Mouse (Mus musculus) ovary, adult 2 months (tissue): ENCODE data around the gene Krtap3-2. TPM values are rescaled to one million over a fixed set of nuclear protein-coding genes. Genes with fewer than 3 reads are reported as not detected.

ENCODE experiments used
- polyA plus RNA-seq: library from polyadenylated mRNA; depleted of rRNA; stranded (reverse); fragments of >200 nt; gene quantifications from 2 replicates; pipeline ENCODE4 v1.2.3, GENCODE M21; 2012; rRNA removed

Gene Krtap3-2
- not detected in 2 replicates for polyA plus RNA-seq

DNA sequence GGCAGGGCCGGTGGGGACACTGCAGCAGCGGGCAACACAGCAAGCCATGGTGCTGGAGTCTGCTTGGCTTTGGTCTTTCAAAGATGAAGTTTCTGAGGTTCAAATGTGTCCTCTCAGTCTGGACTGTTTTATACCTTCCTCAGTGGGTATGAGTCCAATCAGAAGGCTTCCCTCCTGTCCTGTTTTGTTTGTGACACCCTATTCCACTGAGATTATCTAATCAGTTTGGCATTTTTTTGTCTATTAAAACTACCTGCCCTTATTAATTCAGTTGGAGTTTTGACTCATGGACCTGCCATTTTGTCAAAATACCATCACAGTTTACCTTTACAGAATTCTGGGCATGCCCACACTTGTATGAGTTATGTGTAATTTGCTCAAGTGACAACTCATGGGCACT lies at the start of gene Krtap3-2:
Gene Krtap3-2 (minus strand): TSS at position 101 of the 400 bp plus-strand sequence.

DNA sequence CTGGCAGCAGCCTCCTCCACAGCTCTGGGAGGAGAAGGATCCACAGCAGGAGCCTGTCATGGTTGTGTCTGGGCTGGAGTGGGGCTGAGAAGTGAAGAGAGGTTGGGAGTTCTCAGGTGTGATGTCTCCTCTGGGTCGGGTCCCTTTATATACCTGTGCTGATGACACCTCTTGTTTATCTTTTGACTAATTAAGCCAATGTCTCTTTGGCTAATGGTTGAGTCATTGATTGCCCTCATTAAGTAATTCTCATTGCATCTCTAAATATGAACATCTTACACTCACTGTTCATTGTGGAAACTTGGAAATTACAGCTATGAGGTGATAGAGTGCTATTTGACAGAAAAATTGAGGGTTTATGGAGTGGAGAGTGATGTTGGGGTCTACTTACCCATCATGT lies 46.6 kb upstream of the Krtap3-2 start, which contains the start of gene Gm11938:
Gene Gm11938 (minus strand): TSS at position 101 of the 400 bp plus-strand sequence.

DNA sequence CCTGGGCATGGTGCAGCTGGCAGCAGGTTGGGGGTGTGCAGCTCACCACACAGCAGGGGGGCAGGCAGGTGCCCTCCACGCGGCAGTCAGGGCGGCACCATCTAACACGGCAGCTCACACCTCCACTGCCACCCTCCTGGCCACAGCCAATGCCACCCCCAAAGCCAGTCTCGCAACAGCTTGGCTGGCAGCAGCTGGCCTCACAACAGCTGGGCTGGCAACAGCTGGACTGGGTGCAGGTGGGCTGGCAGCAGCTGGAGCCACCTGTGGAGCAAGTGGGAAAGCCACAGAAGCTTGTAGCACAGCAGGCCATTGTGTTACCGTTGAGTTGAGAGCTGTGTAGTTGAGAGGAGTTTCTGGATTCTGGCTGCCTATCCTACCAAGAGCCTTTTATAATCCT lies 41.1 kb upstream of the Krtap3-2 start, which contains the start of gene Krtap9-3:
Gene Krtap9-3 (minus strand): TSS at position 364 of the 400 bp plus-strand sequence.

DNA sequence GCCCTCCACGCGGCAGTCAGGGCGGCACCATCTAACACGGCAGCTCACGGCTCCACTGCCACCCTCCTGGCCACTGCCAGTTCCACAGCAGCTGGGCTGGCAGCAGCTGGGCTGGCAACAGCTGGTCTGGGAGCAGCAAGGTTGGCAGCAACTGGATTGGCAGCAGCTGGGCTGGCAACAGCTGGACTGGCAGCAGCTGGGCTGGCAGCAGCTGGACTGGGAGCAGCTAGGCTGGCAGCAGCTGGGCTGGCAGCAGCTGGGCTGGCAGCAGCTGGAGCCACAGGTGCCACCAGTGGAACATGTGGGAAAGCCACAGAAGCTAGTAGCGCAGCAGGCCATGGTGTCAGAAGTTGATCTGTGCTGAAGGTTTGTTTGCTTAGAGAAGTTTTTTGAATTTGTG lies 34.3 kb upstream of the Krtap3-2 start, which contains the start of gene Krtap1-3:
Gene Krtap1-3 (minus strand): TSS at position 359 of the 400 bp plus-strand sequence.

DNA sequence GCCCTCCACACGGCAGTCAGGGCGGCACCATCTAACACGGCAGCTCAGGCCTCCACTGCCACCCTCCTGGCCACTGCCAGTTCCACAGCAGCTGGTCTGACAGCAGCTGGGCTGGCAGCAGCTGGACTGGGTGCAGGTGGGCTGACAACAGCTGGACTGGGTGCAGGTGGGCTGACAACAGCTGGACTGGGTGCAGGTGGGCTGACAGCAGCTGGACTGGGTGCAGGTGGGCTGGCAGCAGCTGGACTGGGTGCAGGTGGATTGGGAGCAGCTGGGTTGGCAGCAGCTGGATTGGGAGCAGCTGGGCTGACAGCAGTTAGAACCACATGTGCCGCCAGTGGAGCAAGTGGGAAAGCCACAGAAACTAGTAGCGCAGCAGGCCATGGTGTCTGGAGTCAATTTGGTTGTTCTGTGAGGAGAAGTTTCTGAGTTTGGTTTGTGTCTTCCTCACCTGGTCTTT lies 26.6 kb upstream of the Krtap3-2 start, which contains the start of gene Krtap1-4:
Gene Krtap1-4 (minus strand): TSS at position 410 of the 460 bp plus-strand sequence.

DNA sequence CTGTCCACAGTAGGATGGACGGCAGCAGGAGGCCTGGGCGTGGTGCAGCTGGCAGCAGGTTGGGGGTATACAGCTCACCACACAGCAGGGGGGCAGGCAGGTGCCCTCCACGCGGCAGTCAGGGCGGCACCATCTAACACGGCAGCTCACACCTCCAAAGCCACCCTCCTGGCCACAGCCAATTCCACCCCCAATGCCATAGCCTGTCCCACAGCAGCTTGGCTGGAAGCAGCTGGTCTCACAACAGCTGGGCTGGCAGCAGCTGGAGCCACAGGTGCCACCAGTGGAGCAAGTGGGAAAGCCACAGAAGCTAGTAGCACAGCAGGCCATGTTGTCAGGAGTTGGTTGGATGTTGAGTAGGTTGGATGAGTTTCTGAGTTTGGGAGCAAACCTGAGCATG lies 24.0 kb upstream of the Krtap3-2 start, which contains the start of gene Krtap1-5:
Gene Krtap1-5 (minus strand): TSS at position 381 of the 400 bp plus-strand sequence.

DNA sequence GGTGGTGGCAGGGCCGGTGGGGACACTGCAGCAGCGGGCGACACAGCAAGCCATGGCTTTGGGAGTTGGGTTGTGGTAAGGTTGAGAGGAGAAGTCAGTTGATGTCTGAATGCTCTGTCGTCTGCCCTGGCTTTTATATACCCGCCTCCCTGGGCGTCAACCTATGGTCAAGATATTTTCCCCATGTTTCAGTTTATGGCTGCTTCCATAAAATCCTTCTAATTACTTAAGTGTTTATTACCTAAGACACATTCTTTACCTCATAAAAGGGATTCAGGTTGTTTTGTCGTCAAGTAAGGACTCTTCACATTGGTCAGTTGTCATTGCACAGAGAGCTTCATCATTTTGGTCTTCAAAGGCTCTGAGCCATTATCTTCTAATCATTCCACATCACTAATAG lies 9.9 kb upstream of the Krtap3-2 start, which contains the start of gene Krtap3-1:
Gene Krtap3-1 (minus strand): TSS at position 101 of the 400 bp plus-strand sequence.

DNA sequence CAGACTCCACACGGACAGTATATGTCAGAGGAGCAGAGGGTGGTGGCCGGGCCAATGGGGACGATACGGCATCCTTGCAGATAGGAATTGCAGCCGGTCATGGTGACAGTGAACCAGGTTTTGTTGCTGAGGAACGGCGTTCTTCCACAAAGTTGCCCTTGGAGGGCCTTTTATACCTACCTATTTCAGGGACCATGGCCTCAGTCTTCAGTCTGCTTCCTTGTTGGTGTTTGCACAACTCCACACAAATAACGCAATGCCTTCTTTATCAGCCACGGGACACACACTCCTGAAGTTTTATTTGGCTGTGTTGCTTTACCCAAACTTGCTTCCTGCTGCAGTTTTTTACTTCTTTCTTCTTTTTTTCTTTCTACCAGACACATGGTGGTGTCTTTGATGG lies 2.7 kb upstream of the Krtap3-2 start, which contains the start of gene Gm11939:
Gene Gm11939 (minus strand): TSS at position 101 of the 400 bp plus-strand sequence.

DNA sequence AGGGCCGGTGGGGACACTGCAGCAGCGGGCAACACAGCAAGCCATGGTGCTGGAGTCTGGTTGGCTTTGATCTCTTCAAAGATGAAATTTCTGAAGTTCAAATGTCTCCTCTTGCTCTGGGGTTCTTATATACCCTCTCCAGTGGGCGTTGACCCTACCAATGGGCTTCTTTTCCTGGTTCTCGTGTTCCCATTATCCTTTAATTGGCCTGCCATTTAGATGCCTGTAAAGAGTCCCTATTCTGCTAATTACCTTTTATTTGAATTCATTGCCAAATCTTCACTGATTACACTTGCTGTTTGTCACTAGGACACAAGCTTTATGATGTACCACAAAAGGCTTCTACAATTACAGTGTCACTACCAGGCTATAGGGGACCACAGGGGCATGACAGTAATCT lies 5.9 kb downstream of the Krtap3-2 start, which contains the start of gene Krtap3-3:
Gene Krtap3-3 (minus strand): TSS at position 101 of the 400 bp plus-strand sequence.

DNA sequence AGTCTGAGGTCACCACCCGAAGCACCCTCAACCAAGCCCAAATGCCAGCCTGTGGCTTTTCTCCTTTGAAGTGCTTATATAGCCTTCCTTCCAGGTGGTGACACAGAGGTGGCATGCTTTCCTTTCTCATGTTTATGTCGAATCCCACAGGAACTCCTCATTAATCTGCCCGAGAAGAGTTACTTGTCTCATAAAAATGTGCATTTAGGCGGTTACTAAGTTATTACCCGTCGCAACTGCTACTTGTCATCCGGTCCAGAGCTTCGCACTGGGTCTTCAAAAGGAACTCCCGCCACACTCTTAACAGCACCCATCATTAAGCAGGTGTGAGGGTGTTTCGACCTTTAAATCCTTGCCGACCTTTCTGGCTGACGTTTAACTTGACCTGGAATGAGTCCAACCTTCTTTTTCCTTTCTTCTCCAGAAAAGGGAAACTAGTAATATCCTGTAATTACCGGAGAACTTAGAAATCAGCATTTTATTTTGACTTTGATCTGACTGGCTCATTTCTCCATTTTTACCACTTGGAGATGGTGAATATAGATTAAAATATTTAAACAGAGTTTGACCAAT lies 35.3 kb downstream of the Krtap3-2 start, which contains the start of gene Krt39:
Gene Krt39 (minus strand): TSS at position 51 of the 573 bp plus-strand sequence.

Other genes starting within 250 kb of the Krtap3-2 start
- gene Krt25, start 233.9 kb downstream of the Krtap3-2 start, polyA plus RNA-seq = 0.15 TPM in 1 of 2 replicates, not detected in the other
- gene Krt26, start 218.9 kb downstream of the Krtap3-2 start, polyA plus RNA-seq = not detected in 2 replicates
- not detected in 2 replicates for gene Krt27, start 205.7 kb downstream of the Krtap3-2 start, polyA plus RNA-seq
- gene Krt28, start 181.9 kb downstream of the Krtap3-2 start, polyA plus RNA-seq = 0.08 TPM in 1 of 2 replicates, not detected in the other
- gene Krt10, start 167.5 kb downstream of the Krtap3-2 start, polyA plus RNA-seq = 1.5 TPM in 2 replicates
- gene Krt12, start 134.6 kb downstream of the Krtap3-2 start, polyA plus RNA-seq = 0.87 and 2.0 TPM in 2 replicates
- 0.58 and 0.64 TPM in 2 replicates for gene Krt20, start 118.7 kb downstream of the Krtap3-2 start, polyA plus RNA-seq
- gene Krt23, start 63.7 kb downstream of the Krtap3-2 start, polyA plus RNA-seq = 0.72 and 0.79 TPM in 2 replicates
- gene Krt39, start 35.5 kb downstream of the Krtap3-2 start, polyA plus RNA-seq = not detected in 2 replicates
- not detected in 2 replicates for gene Krt40, start 13.7 kb downstream of the Krtap3-2 start, polyA plus RNA-seq
- not detected in 2 replicates for gene Krtap3-3, start 6.0 kb downstream of the Krtap3-2 start, polyA plus RNA-seq
- not detected in 2 replicates for gene Gm11939, start 2.6 kb upstream of the Krtap3-2 start, polyA plus RNA-seq
- not detected in 2 replicates for gene Krtap3-1, start 9.8 kb upstream of the Krtap3-2 start, polyA plus RNA-seq
- gene Krtap1-5, start 24.2 kb upstream of the Krtap3-2 start, polyA plus RNA-seq = not detected in 2 replicates
- not detected in 2 replicates for gene Krtap1-4, start 26.8 kb upstream of the Krtap3-2 start, polyA plus RNA-seq
- gene Krtap1-3, start 34.5 kb upstream of the Krtap3-2 start, polyA plus RNA-seq = not detected in 2 replicates
- not detected in 2 replicates for gene Krtap9-3, start 41.3 kb upstream of the Krtap3-2 start, polyA plus RNA-seq
- not detected in 2 replicates for gene Gm11938, start 46.5 kb upstream of the Krtap3-2 start, polyA plus RNA-seq
- gene Gm11937, start 53.3 kb upstream of the Krtap3-2 start, polyA plus RNA-seq = not detected in 2 replicates
- gene Krtap2-4, start 58.0 kb upstream of the Krtap3-2 start, polyA plus RNA-seq = not detected in 2 replicates
- 0.18 and 0.21 TPM in 2 replicates for gene Gm11562, start 63.6 kb upstream of the Krtap3-2 start, polyA plus RNA-seq
- gene Krtap4-1, start 71.4 kb upstream of the Krtap3-2 start, polyA plus RNA-seq = not detected in 2 replicates
- not detected in 2 replicates for gene Krtap4-2, start 78.2 kb upstream of the Krtap3-2 start, polyA plus RNA-seq
- gene Krtap4-7, start 87.2 kb upstream of the Krtap3-2 start, polyA plus RNA-seq = not detected in 2 replicates
- not detected in 2 replicates for gene Gm11555, start 93.4 kb upstream of the Krtap3-2 start, polyA plus RNA-seq
- not detected in 2 replicates for gene Gm11563, start 102.1 kb upstream of the Krtap3-2 start, polyA plus RNA-seq
- 0.18 and 0.26 TPM in 2 replicates for gene Krtap4-6, start 109.1 kb upstream of the Krtap3-2 start, polyA plus RNA-seq
- not detected in 2 replicates for gene Gm14190, start 133.9 kb upstream of the Krtap3-2 start, polyA plus RNA-seq
- not detected in 2 replicates for gene Gm14180, start 177.4 kb upstream of the Krtap3-2 start, polyA plus RNA-seq
- not detected in 2 replicates for gene Gm11595, start 216.1 kb upstream of the Krtap3-2 start, polyA plus RNA-seq
- gene Krtap4-8, start 223.9 kb upstream of the Krtap3-2 start, polyA plus RNA-seq = not detected in 2 replicates
- not detected in 2 replicates for gene Krtap4-9, start 228.3 kb upstream of the Krtap3-2 start, polyA plus RNA-seq
- not detected in 2 replicates for gene Gm11596, start 236.6 kb upstream of the Krtap3-2 start, polyA plus RNA-seq
- gene Gm11569, start 242.1 kb upstream of the Krtap3-2 start, polyA plus RNA-seq = not detected in 2 replicates
- not detected in 2 replicates for gene Gm11554, start 247.6 kb upstream of the Krtap3-2 start, polyA plus RNA-seq